Mouse (Mus musculus) layer of hippocampus, postnatal 25 days (tissue): Measurements from ENCODE around the gene Stard5. TPM values are rescaled to one million over a fixed set of nuclear protein-coding genes. Genes with fewer than 3 reads are reported as not detected.
A peak's percentile ranks its signal among the peaks of the same experiment; 100 is the strongest.

ENCODE experiments used
- DNase-seq, 2 experiments: peaks; one replicate each; pipeline ENCODE4 v3.0.0; 2022; ENCODE audit warnings: mixed read lengths in 2 of 2, low spot score in 1 of 2; ENCODE audit errors: extremely low spot score in 1 of 2
- total RNA-seq, 2 experiments: library from RNA; stranded (reverse); gene quantifications; 2 replicates each; pipeline ENCODE4 v1.2.3; 2021

Stard5 gene
- total RNA-seq = 10 to 100 TPM; 15.3 to 16.2 TPM

- peak; percentile 73 to 83 for DNase-seq
These were observed at the start of gene Stard5 for GRCm38 (mm10) chr7:83631828-83632681. Gene Stard5 (plus strand): TSS chr7:83631959.

- peak; percentile 23 to 27 for DNase-seq
These were observed 46.9 kb upstream of the Stard5 start, which contains the start of gene Tmc3 for GRCm38 (mm10) chr7:83584639-83585471. Gene Tmc3 (plus strand): TSS chr7:83584927.

GRCm38 (mm10) chr7:83594056-83594455, 37.7 kb upstream of the Stard5 start:
- DNase-seq = no peak

GRCm38 (mm10) chr7:83597063-83597462, 34.7 kb upstream of the Stard5 start:
- DNase-seq = no peak

- no peak for DNase-seq
These were observed 32.5 kb upstream of the Stard5 start for GRCm38 (mm10) chr7:83598997-83599912.

GRCm38 (mm10) chr7:83599913-83600286, 31.9 kb upstream of the Stard5 start:
- peak; percentile 26 to 64 for DNase-seq

- no peak for DNase-seq
These were observed 27.4 kb upstream of the Stard5 start for GRCm38 (mm10) chr7:83604180-83604944.

- DNase-seq = no peak
These were observed 25.0 kb upstream of the Stard5 start for GRCm38 (mm10) chr7:83606796-83607195.

- DNase-seq = no peak
These were observed 21.9 kb upstream of the Stard5 start for GRCm38 (mm10) chr7:83609891-83610290.

- DNase-seq = no peak
These were observed 19.9 kb upstream of the Stard5 start for GRCm38 (mm10) chr7:83611886-83612285.

- no peak for DNase-seq
These were observed 16.5 kb upstream of the Stard5 start for GRCm38 (mm10) chr7:83615272-83615671.

- no peak for DNase-seq
These were observed 15.9 kb upstream of the Stard5 start for GRCm38 (mm10) chr7:83615815-83616214.

GRCm38 (mm10) chr7:83616268-83616667, 15.5 kb upstream of the Stard5 start:
- DNase-seq = no peak

GRCm38 (mm10) chr7:83618709-83619108, 13.1 kb upstream of the Stard5 start:
- DNase-seq = no peak

- DNase-seq = no peak
These were observed 9.2 kb upstream of the Stard5 start for GRCm38 (mm10) chr7:83622582-83622981.

GRCm38 (mm10) chr7:83624065-83624464, 7.7 kb upstream of the Stard5 start:
- DNase-seq = no peak

GRCm38 (mm10) chr7:83626557-83627257, 5.1 kb upstream of the Stard5 start:
- DNase-seq = no peak

- no peak for DNase-seq
These were observed 4.4 kb upstream of the Stard5 start for GRCm38 (mm10) chr7:83627369-83627768.
